Mouse (Mus musculus): ENCODE data around the gene Helt. TPM values are rescaled to one million over a fixed set of nuclear protein-coding genes. Genes with fewer than 3 reads are reported as not detected.

Helt gene
- polyA plus RNA-seq, 1 experiment from 2014 or later: not detected

DNA sequence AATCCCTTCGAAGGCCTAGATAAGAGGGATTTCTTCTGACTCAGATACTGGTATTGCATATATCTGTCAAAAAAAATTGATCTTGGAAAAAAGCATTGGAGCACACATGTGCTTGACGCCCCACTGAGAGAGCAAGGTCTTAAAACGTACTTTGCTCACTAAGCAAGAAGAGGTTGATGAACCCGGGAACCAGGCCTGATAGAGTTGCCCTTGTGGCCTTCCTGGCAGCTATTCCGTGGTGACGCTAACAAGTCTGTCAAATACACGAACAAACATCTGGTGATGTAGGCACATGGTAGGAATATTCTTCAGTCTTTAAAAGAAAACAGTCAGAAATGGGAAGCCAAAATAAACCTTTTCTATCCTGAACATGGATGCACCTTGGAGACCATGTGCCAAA is 32.8 kb upstream of the Helt start:
- Histone ChIP-seq H3K9ac (ENCODE audit: low read length) (no peak overlapping the region), H3K9me3 (ENCODE audit: control insufficient read depth, low read length) (no peaks in the 10 kb centered on the region), H3K27me3 (ENCODE audit: control insufficient read depth, insufficient read depth, low read length) (no peaks in the 10 kb centered on the region), H3K4me1 (ENCODE audit: control insufficient read depth, insufficient read depth, low read length) (no peaks in the 10 kb centered on the region), H3K4me3 (ENCODE audit: low read depth, low read length) (no peak overlapping the region), H3K27ac (replicated peaks; ENCODE audit: low read depth, low read length) (no peak overlapping the region), H3K4me2 (ENCODE audit: low read depth, severe bottlenecking) (no peak overlapping the region), H3K36me3 (ENCODE audit: control insufficient read depth, insufficient read depth, low read length) (no peaks in the 10 kb centered on the region)
- WGBS: 78% methylated on average over 7 of the region's 7 CpGs
- ATAC-seq (ENCODE audit: insufficient number of reproducible peaks, low FRiP score, low TSS enrichment, low read depth) (no peak), DNase-seq (ENCODE audit: low spot score) (no peak)

- Histone ChIP-seq H3K27me3 (ENCODE audit: control insufficient read depth, insufficient read depth, low read length) (no peaks in the 10 kb centered on the region), H3K4me3 (ENCODE audit: low read depth, low read length) (no peak overlapping the region), H3K36me3 (ENCODE audit: control insufficient read depth, insufficient read depth, low read length) (no peaks in the 10 kb centered on the region), H3K4me2 (ENCODE audit: low read depth, severe bottlenecking) (no peak overlapping the region), H3K27ac (replicated peaks; ENCODE audit: low read depth, low read length) (no peak overlapping the region), H3K9me3 (ENCODE audit: control insufficient read depth, low read length) (no peaks in the 10 kb centered on the region), H3K4me1 (ENCODE audit: control insufficient read depth, insufficient read depth, low read length) (no peaks in the 10 kb centered on the region), H3K9ac (ENCODE audit: low read length) (no peak overlapping the region)
- ATAC-seq (ENCODE audit: insufficient number of reproducible peaks, low FRiP score, low TSS enrichment, low read depth) (no peak), DNase-seq (ENCODE audit: low spot score) (no peak)
- 87% methylated on average over 5 of the region's 5 CpGs for WGBS
Measured at GRCm38 (mm10) chr8:46326715-46327114, 32.2 kb upstream of the Helt start.

DNA sequence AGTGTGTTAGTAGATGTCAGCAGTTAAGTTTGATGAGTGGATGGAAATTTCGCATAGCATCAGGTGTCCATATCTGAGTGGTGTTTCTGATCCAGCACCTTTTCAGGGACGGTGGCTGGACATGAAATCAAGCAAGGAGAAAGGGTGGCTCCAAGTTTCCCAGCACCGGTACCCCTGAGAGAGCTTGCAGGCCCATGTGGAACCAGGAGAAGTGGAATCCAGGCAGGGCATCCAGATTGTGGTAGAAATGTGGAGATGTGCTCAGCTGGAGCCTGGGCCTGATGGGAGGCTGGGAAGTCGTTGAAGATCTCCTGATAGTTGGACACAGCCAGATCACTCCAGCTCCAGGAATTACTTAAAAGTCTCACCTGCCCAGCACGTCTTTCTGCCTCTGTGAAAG is 30.2 kb upstream of the Helt start:
- no peaks in the 10 kb centered on the region for H3K4me1 ChIP-seq (ENCODE audit: control insufficient read depth, insufficient read depth, low read length)
- H3K27ac ChIP-seq (replicated peaks; ENCODE audit: low read depth, low read length): no peak overlapping the region
- DNase-seq (ENCODE audit: low spot score) (no peak), ATAC-seq (ENCODE audit: insufficient number of reproducible peaks, low FRiP score, low TSS enrichment, low read depth) (no peak)
- no peak overlapping the region for H3K9ac ChIP-seq (ENCODE audit: low read length)
- no peak overlapping the region for H3K4me2 ChIP-seq (ENCODE audit: low read depth, severe bottlenecking)
- H3K4me3 ChIP-seq (ENCODE audit: low read depth, low read length): no peak overlapping the region
- no peaks in the 10 kb centered on the region for H3K9me3 ChIP-seq (ENCODE audit: control insufficient read depth, low read length)
- no peaks in the 10 kb centered on the region for H3K36me3 ChIP-seq (ENCODE audit: control insufficient read depth, insufficient read depth, low read length)
- H3K27me3 ChIP-seq (ENCODE audit: control insufficient read depth, insufficient read depth, low read length): no peaks in the 10 kb centered on the region
- WGBS: 76% methylated on average over 5 of the region's 5 CpGs

- Histone ChIP-seq H3K4me3 (ENCODE audit: low read depth, low read length) (no peak overlapping the region), H3K4me2 (ENCODE audit: low read depth, severe bottlenecking) (no peak overlapping the region), H3K36me3 (ENCODE audit: control insufficient read depth, insufficient read depth, low read length) (no peaks in the 10 kb centered on the region), H3K27ac (replicated peaks; ENCODE audit: low read depth, low read length) (no peak overlapping the region), H3K4me1 (ENCODE audit: control insufficient read depth, insufficient read depth, low read length) (no peaks in the 10 kb centered on the region), H3K9ac (ENCODE audit: low read length) (no peak overlapping the region), H3K27me3 (ENCODE audit: control insufficient read depth, insufficient read depth, low read length) (no peaks in the 10 kb centered on the region), H3K9me3 (ENCODE audit: control insufficient read depth, low read length) (no peaks in the 10 kb centered on the region)
- no peak for DNase-seq (ENCODE audit: low spot score)
- WGBS: 86% methylated on average over 5 of the region's 5 CpGs
- no peak for ATAC-seq (ENCODE audit: insufficient number of reproducible peaks, low FRiP score, low TSS enrichment, low read depth)
Measured at GRCm38 (mm10) chr8:46323672-46324191, 29.3 kb upstream of the Helt start.

GRCm38 (mm10) chr8:46322833-46323232 is 28.4 kb upstream of the Helt start:
- DNase-seq (ENCODE audit: low spot score) (no peak), ATAC-seq (ENCODE audit: insufficient number of reproducible peaks, low FRiP score, low TSS enrichment, low read depth) (no peak)

DNA sequence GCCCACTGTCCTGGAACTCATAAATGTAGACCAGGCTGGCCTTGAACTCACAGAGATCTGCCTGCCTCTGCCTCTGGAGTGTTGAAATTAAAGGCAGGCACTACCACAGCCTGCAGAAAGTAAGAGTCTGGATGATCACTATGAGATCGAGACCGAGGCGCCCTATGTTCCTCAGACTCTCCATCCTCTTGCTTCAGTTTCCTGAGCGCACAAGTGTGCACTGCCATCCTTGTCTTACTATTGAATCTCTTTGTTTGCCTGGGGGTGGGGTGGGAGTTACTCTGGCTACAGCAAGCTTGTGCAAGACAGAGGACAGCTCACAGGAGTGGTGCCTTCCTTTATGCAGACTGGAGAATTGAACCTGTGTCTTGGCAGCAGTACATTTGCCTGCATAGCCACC is 27.9 kb upstream of the Helt start:
- no peak overlapping the region for H3K4me3 ChIP-seq (ENCODE audit: low read depth, low read length)
- DNase-seq (ENCODE audit: low spot score) (no peak), ATAC-seq (ENCODE audit: insufficient number of reproducible peaks, low FRiP score, low TSS enrichment, low read depth) (no peak)
- H3K9ac ChIP-seq (ENCODE audit: low read length): no peak overlapping the region
- H3K4me2 ChIP-seq (ENCODE audit: low read depth, severe bottlenecking): no peak overlapping the region
- no peaks in the 10 kb centered on the region for H3K36me3 ChIP-seq (ENCODE audit: control insufficient read depth, insufficient read depth, low read length)
- H3K27ac ChIP-seq (replicated peaks; ENCODE audit: low read depth, low read length): no peak overlapping the region
- no peaks in the 10 kb centered on the region for H3K27me3 ChIP-seq (ENCODE audit: control insufficient read depth, insufficient read depth, low read length)
- 98% methylated on average over 4 of the region's 4 CpGs for WGBS
- H3K4me1 ChIP-seq (ENCODE audit: control insufficient read depth, insufficient read depth, low read length): no peaks in the 10 kb centered on the region
- no peaks in the 10 kb centered on the region for H3K9me3 ChIP-seq (ENCODE audit: control insufficient read depth, low read length)

More at GRCm38 (mm10) chr8:46322833-46323232, 28.4 kb upstream of the Helt start:
- no peak overlapping the region for H3K27ac ChIP-seq (replicated peaks; ENCODE audit: low read depth, low read length)
- no peaks in the 10 kb centered on the region for H3K27me3 ChIP-seq (ENCODE audit: control insufficient read depth, insufficient read depth, low read length)
- H3K4me2 ChIP-seq (ENCODE audit: low read depth, severe bottlenecking): no peak overlapping the region
- H3K4me1 ChIP-seq (ENCODE audit: control insufficient read depth, insufficient read depth, low read length): no peaks in the 10 kb centered on the region
- no peak overlapping the region for H3K4me3 ChIP-seq (ENCODE audit: low read depth, low read length)
- no peaks in the 10 kb centered on the region for H3K36me3 ChIP-seq (ENCODE audit: control insufficient read depth, insufficient read depth, low read length)
- H3K9ac ChIP-seq (ENCODE audit: low read length): no peak overlapping the region
- WGBS: 73% methylated on average over 2 of the region's 2 CpGs
- no peaks in the 10 kb centered on the region for H3K9me3 ChIP-seq (ENCODE audit: control insufficient read depth, low read length)

GRCm38 (mm10) chr8:46318802-46319201 is 24.3 kb upstream of the Helt start:
- Histone ChIP-seq H3K9ac (ENCODE audit: low read length) (no peak overlapping the region), H3K27ac (replicated peaks; ENCODE audit: low read depth, low read length) (no peak overlapping the region), H3K36me3 (ENCODE audit: control insufficient read depth, insufficient read depth, low read length) (no peaks in the 10 kb centered on the region), H3K9me3 (ENCODE audit: control insufficient read depth, low read length) (no peaks in the 10 kb centered on the region), H3K4me1 (ENCODE audit: control insufficient read depth, insufficient read depth, low read length) (no peaks in the 10 kb centered on the region), H3K27me3 (ENCODE audit: control insufficient read depth, insufficient read depth, low read length) (no peaks in the 10 kb centered on the region), H3K4me2 (ENCODE audit: low read depth, severe bottlenecking) (no peak overlapping the region), H3K4me3 (ENCODE audit: low read depth, low read length) (no peak overlapping the region)
- ATAC-seq (ENCODE audit: insufficient number of reproducible peaks, low FRiP score, low TSS enrichment, low read depth) (no peak), DNase-seq (ENCODE audit: low spot score) (no peak)
- WGBS: 90% methylated on average over 5 of the region's 5 CpGs

- no peaks in the 10 kb centered on the region for H3K27me3 ChIP-seq (ENCODE audit: control insufficient read depth, insufficient read depth, low read length)
- no peak overlapping the region for H3K27ac ChIP-seq (replicated peaks; ENCODE audit: low read depth, low read length)
- 85% methylated on average over 7 of the region's 7 CpGs for WGBS
- H3K9ac ChIP-seq (ENCODE audit: low read length): no peak overlapping the region
- DNase-seq (ENCODE audit: low spot score) (no peak), ATAC-seq (ENCODE audit: insufficient number of reproducible peaks, low FRiP score, low TSS enrichment, low read depth) (no peak)
- no peak overlapping the region for H3K4me3 ChIP-seq (ENCODE audit: low read depth, low read length)
- no peaks in the 10 kb centered on the region for H3K9me3 ChIP-seq (ENCODE audit: control insufficient read depth, low read length)
- no peak overlapping the region for H3K4me2 ChIP-seq (ENCODE audit: low read depth, severe bottlenecking)
- H3K36me3 ChIP-seq (ENCODE audit: control insufficient read depth, insufficient read depth, low read length): no peaks in the 10 kb centered on the region
- H3K4me1 ChIP-seq (ENCODE audit: control insufficient read depth, insufficient read depth, low read length): no peaks in the 10 kb centered on the region
Measured at GRCm38 (mm10) chr8:46317161-46317560, 22.7 kb upstream of the Helt start.

- Histone ChIP-seq H3K4me1 (ENCODE audit: control insufficient read depth, insufficient read depth, low read length) (no peaks in the 10 kb centered on the region), H3K9me3 (ENCODE audit: control insufficient read depth, low read length) (no peaks in the 10 kb centered on the region), H3K4me3 (ENCODE audit: low read depth, low read length) (no peak overlapping the region), H3K9ac (ENCODE audit: low read length) (no peak overlapping the region), H3K27ac (replicated peaks; ENCODE audit: low read depth, low read length) (no peak overlapping the region), H3K36me3 (ENCODE audit: control insufficient read depth, insufficient read depth, low read length) (no peaks in the 10 kb centered on the region), H3K4me2 (ENCODE audit: low read depth, severe bottlenecking) (no peak overlapping the region), H3K27me3 (ENCODE audit: control insufficient read depth, insufficient read depth, low read length) (no peaks in the 10 kb centered on the region)
- DNase-seq (ENCODE audit: low spot score) (no peak), ATAC-seq (ENCODE audit: insufficient number of reproducible peaks, low FRiP score, low TSS enrichment, low read depth) (no peak)
- WGBS: 86% methylated on average over 3 of the region's 3 CpGs
Measured at GRCm38 (mm10) chr8:46313798-46314197, 19.3 kb upstream of the Helt start.

Data from limb, embryonic 11.5 days (tissue).